Mouse (Mus musculus) midbrain, embryonic 13.5 days (tissue): ENCODE data around the gene Sp7. TPM values are rescaled to one million over a fixed set of nuclear protein-coding genes. Genes with fewer than 3 reads are reported as not detected.

Source experiments
- ATAC-seq: fragments of 200-750 bp; cut with Nextera tagmentation; 2 replicates; pipeline ENCODE4 v1.8.0; 2017; ENCODE audit warnings: mild to moderate bottlenecking, moderate TSS enrichment, moderate library complexity
- H3K27ac ChIP-seq: fragments of 300-500 bp; sonication (generic); 2 replicates; pipeline ENCODE4 v1.5.1; 2015; ENCODE audit warnings: inconsistent platforms, mild to moderate bottlenecking, moderate library complexity
- H3K27me3 ChIP-seq: fragments of 300-500 bp; sonication (generic); 2 replicates; pipeline ENCODE4 v1.6.1; 2015; ENCODE audit warnings: mild to moderate bottlenecking, inconsistent platforms
- H3K36me3 ChIP-seq: fragments of 300-500 bp; sonication (generic); 2 replicates; pipeline ENCODE4 v1.6.1; 2015; ENCODE audit warnings: mild to moderate bottlenecking, inconsistent platforms
- H3K4me1 ChIP-seq: fragments of 300-500 bp; sonication (generic); replicated peaks from 2 replicates; pipeline ENCODE4 v1.6.1; 2015; ENCODE audit warnings: inconsistent platforms
- H3K4me2 ChIP-seq: fragments of 300-500 bp; sonication (generic); replicated peaks from 2 replicates; pipeline ENCODE4 v1.6.1; 2015; ENCODE audit warnings: moderate library complexity, mild to moderate bottlenecking, inconsistent platforms
- H3K4me3 ChIP-seq: fragments of 300-500 bp; sonication (generic); replicated peaks from 2 replicates; pipeline ENCODE4 v1.5.1; 2015; ENCODE audit warnings: mild to moderate bottlenecking, inconsistent platforms
- H3K9ac ChIP-seq: fragments of 300-500 bp; sonication (generic); replicated peaks from 2 replicates; pipeline ENCODE4 v1.6.1; 2015; ENCODE audit warnings: mild to moderate bottlenecking, inconsistent platforms
- H3K9me3 ChIP-seq: fragments of 300-500 bp; sonication (generic); 2 replicates; pipeline ENCODE4 v1.6.1; 2016; ENCODE audit warnings: mild to moderate bottlenecking, inconsistent platforms
- WGBS: fragments of 180-500 bp; shearing (Covaris S2); methylation state at CpG from one replicate; pipeline ENCODE4 v1.1.7; 2015; 5-methylcytosine and 5-hydroxymethylcytosine counted together
- polyA plus RNA-seq: library from polyadenylated mRNA; unstranded; fragments of >200 nt; fragmentation: Nextera tagmentation; extraction: Ambion mirVana; gene quantifications from 2 replicates; pipeline ENCODE4 v1.2.1, GENCODE M21; 2015

Sp7 gene
- polyA plus RNA-seq, 1 experiment from 2014 or later = 0.28 TPM

GRCm38 (mm10) chr15:102377810-102378262 lies 10.9 kb upstream of the Sp7 start:
- Histone ChIP-seq H3K27me3 (peaks cover 6% of the 10 kb centered on the region; the same call in 1 of the 2 replicates), H3K9ac (peak overlapping the region; percentile 75; the same call in 1 of the 2 replicates), H3K4me2 (peak overlapping the region; percentile 96; the same call in 1 of the 2 replicates), H3K4me1 (peaks cover 19% of the 10 kb centered on the region), H3K27ac (no peak overlapping the region), H3K9me3 (no peaks in the 10 kb centered on the region), H3K36me3 (no peaks in the 10 kb centered on the region), H3K4me3 (no peak overlapping the region)
- ATAC-seq = no peak
- WGBS = 6% methylated on average over 10 of the region's 10 CpGs

- Histone ChIP-seq H3K36me3 (no peaks in the 10 kb centered on the region), H3K4me2 (peak overlapping the region; percentile 96), H3K27ac (peak overlapping the region; percentile 76), H3K9me3 (no peaks in the 10 kb centered on the region), H3K4me1 (peaks cover 19% of the 10 kb centered on the region), H3K27me3 (peaks cover 8% of the 10 kb centered on the region; the same call in 1 of the 2 replicates), H3K4me3 (peak overlapping the region; percentile 60), H3K9ac (peak overlapping the region; percentile 75)
- ATAC-seq = peak; percentile 47
- WGBS = 1% methylated on average over 7 of the region's 7 CpGs
Measured at GRCm38 (mm10) chr15:102377163-102377543, 10.2 kb upstream of the Sp7 start.

GRCm38 (mm10) chr15:102376453-102377162 lies 9.6 kb upstream of the Sp7 start:
- WGBS = 0% methylated on average over 30 of the region's 43 CpGs
- ATAC-seq = peak; percentile 85
- no peaks in the 10 kb centered on the region for H3K36me3 ChIP-seq
- H3K27me3 ChIP-seq = peaks cover 12% of the 10 kb centered on the region; the same call in 1 of the 2 replicates
- peak overlapping the region; percentile 60 for H3K4me3 ChIP-seq
- H3K9me3 ChIP-seq = no peaks in the 10 kb centered on the region
- peaks cover 19% of the 10 kb centered on the region for H3K4me1 ChIP-seq
- peak overlapping the region; percentile 76 for H3K27ac ChIP-seq
- peak overlapping the region; percentile 96 for H3K4me2 ChIP-seq
- H3K9ac ChIP-seq = peak overlapping the region; percentile 75

GRCm38 (mm10) chr15:102370727-102371126 lies 3.7 kb upstream of the Sp7 start:
- no peak overlapping the region for H3K4me2 ChIP-seq
- H3K27ac ChIP-seq = no peak overlapping the region
- no peak for ATAC-seq
- H3K9me3 ChIP-seq = no peaks in the 10 kb centered on the region
- peaks cover 40% of the 10 kb centered on the region for H3K27me3 ChIP-seq
- WGBS = 10% methylated on average over 10 of the region's 10 CpGs
- peaks cover 20% of the 10 kb centered on the region for H3K4me1 ChIP-seq
- H3K4me3 ChIP-seq = no peak overlapping the region
- no peak overlapping the region for H3K9ac ChIP-seq
- H3K36me3 ChIP-seq = no peaks in the 10 kb centered on the region

GRCm38 (mm10) chr15:102369972-102370371 lies 3.0 kb upstream of the Sp7 start:
- Histone ChIP-seq H3K9me3 (no peaks in the 10 kb centered on the region), H3K4me1 (peaks cover 20% of the 10 kb centered on the region), H3K4me3 (no peak overlapping the region), H3K36me3 (no peaks in the 10 kb centered on the region), H3K27ac (no peak overlapping the region), H3K4me2 (no peak overlapping the region), H3K9ac (no peak overlapping the region), H3K27me3 (peaks cover 42% of the 10 kb centered on the region)
- 10% methylated on average over 13 of the region's 13 CpGs for WGBS
- ATAC-seq = no peak

- H3K4me3 ChIP-seq = peak overlapping the region; percentile 30
- peak overlapping the region; percentile 54 for H3K4me2 ChIP-seq
- H3K27ac ChIP-seq = no peak overlapping the region
- peak overlapping the region; percentile 52 for H3K9ac ChIP-seq
- H3K4me1 ChIP-seq = peaks cover 26% of the 10 kb centered on the region
- peaks cover 60% of the 10 kb centered on the region for H3K27me3 ChIP-seq
- WGBS = 1% methylated on average over 7 of the region's 7 CpGs
- ATAC-seq = no peak; the same call in 1 of the 2 replicates
- no peaks in the 10 kb centered on the region for H3K9me3 ChIP-seq
- no peaks in the 10 kb centered on the region for H3K36me3 ChIP-seq
Measured at GRCm38 (mm10) chr15:102366238-102366637, 744 bp downstream of the Sp7 start.

GRCm38 (mm10) chr15:102364678-102365077 lies 2.3 kb downstream of the Sp7 start:
- peaks cover 15% of the 10 kb centered on the region for H3K4me1 ChIP-seq
- no peak for ATAC-seq
- H3K27ac ChIP-seq = no peak overlapping the region
- H3K4me3 ChIP-seq = no peak overlapping the region
- peaks cover 53% of the 10 kb centered on the region for H3K27me3 ChIP-seq
- WGBS = 97% methylated on average over 1 of the region's 1 CpGs
- no peaks in the 10 kb centered on the region for H3K9me3 ChIP-seq
- H3K36me3 ChIP-seq = no peaks in the 10 kb centered on the region
- H3K4me2 ChIP-seq = no peak overlapping the region
- H3K9ac ChIP-seq = no peak overlapping the region

- Histone ChIP-seq H3K4me3 (no peak overlapping the region), H3K27me3 (peaks cover 74% of the 10 kb centered on the region), H3K36me3 (no peaks in the 10 kb centered on the region), H3K9ac (0 out of 2 replicates have a peak overlapping the region, but pooled peaks have one; percentile 5), H3K4me2 (no peak overlapping the region; the same call in 1 of the 2 replicates), H3K27ac (no peak overlapping the region), H3K4me1 (peaks cover 29% of the 10 kb centered on the region), H3K9me3 (no peaks in the 10 kb centered on the region)
- no peak for ATAC-seq
- WGBS = 9% methylated on average over 14 of the region's 14 CpGs
Measured at GRCm38 (mm10) chr15:102362648-102363047, 4.3 kb downstream of the Sp7 start.

GRCm38 (mm10) chr15:102358834-102359233 lies 8.1 kb downstream of the Sp7 start:
- 21% methylated on average over 5 of the region's 5 CpGs for WGBS
- Histone ChIP-seq H3K27me3 (peaks cover 67% of the 10 kb centered on the region), H3K27ac (no peak overlapping the region), H3K4me3 (no peak overlapping the region), H3K36me3 (no peaks in the 10 kb centered on the region), H3K4me2 (no peak overlapping the region), H3K4me1 (peaks cover 36% of the 10 kb centered on the region), H3K9me3 (no peaks in the 10 kb centered on the region), H3K9ac (0 out of 2 replicates have a peak overlapping the region, but pooled peaks have one; percentile 37)
- ATAC-seq = no peak

- WGBS = 3% methylated on average over 25 of the region's 25 CpGs
- Histone ChIP-seq H3K4me1 (peaks cover 36% of the 10 kb centered on the region), H3K9ac (0 out of 2 replicates have a peak overlapping the region, but pooled peaks have one; percentile 37), H3K27ac (no peak overlapping the region), H3K36me3 (no peaks in the 10 kb centered on the region), H3K4me3 (peak overlapping the region; percentile 20; the same call in 1 of the 2 replicates), H3K27me3 (peaks cover 60% of the 10 kb centered on the region), H3K4me2 (peak overlapping the region; percentile 43), H3K9me3 (no peaks in the 10 kb centered on the region)
- no peak for ATAC-seq
Measured at GRCm38 (mm10) chr15:102358126-102358525, 8.9 kb downstream of the Sp7 start.

GRCm38 (mm10) chr15:102356501-102357325 lies 10.3 kb downstream of the Sp7 start:
- Histone ChIP-seq H3K27ac (no peak overlapping the region), H3K4me1 (peaks cover 31% of the 10 kb centered on the region), H3K27me3 (peaks cover 48% of the 10 kb centered on the region), H3K4me2 (peak overlapping the region; percentile 94), H3K9me3 (no peaks in the 10 kb centered on the region), H3K4me3 (peak overlapping the region; percentile 51; the same call in 1 of the 2 replicates), H3K9ac (no peak overlapping the region), H3K36me3 (no peaks in the 10 kb centered on the region)
- no peak for ATAC-seq
- WGBS = 23% methylated on average over 16 of the region's 16 CpGs
